Mouse (Mus musculus) limb, embryonic 13.5 days (tissue): ENCODE measurements around the gene Ubap2. TPM values are rescaled to one million over a fixed set of nuclear protein-coding genes. Genes with fewer than 3 reads are reported as not detected.

Source experiments
- ATAC-seq: fragments of 200-750 bp; cut with Nextera tagmentation; 2 replicates; pipeline ENCODE4 v1.8.0; 2017; ENCODE audit warnings: low read depth, moderate number of reproducible peaks, moderate TSS enrichment; ENCODE audit not compliant: low FRiP score
- H3K27ac ChIP-seq: fragments of 300-500 bp; sonication (generic); 2 replicates; pipeline ENCODE4 v1.5.1; 2015; ENCODE audit warnings: inconsistent platforms, mild to moderate bottlenecking, moderate library complexity
- H3K27me3 ChIP-seq: fragments of 300-500 bp; sonication (generic); 2 replicates; pipeline ENCODE4 v1.6.1; 2015; ENCODE audit warnings: mild to moderate bottlenecking, inconsistent platforms
- H3K36me3 ChIP-seq: fragments of 300-500 bp; sonication (generic); 2 replicates; pipeline ENCODE4 v1.6.1; 2015; ENCODE audit warnings: inconsistent platforms, mild to moderate bottlenecking, moderate library complexity
- H3K4me1 ChIP-seq: fragments of 300-500 bp; sonication (generic); 2 replicates; pipeline ENCODE4 v1.6.1; 2015; ENCODE audit warnings: inconsistent platforms
- H3K4me2 ChIP-seq: fragments of 300-500 bp; sonication (generic); replicated peaks from 2 replicates; pipeline ENCODE4 v1.6.1; 2015; ENCODE audit warnings: inconsistent platforms, mild to moderate bottlenecking, moderate library complexity
- H3K4me3 ChIP-seq: fragments of 300-500 bp; sonication (generic); 2 replicates; pipeline ENCODE4 v1.5.1; 2015; ENCODE audit warnings: moderate library complexity, mild to moderate bottlenecking, inconsistent platforms
- H3K9ac ChIP-seq: fragments of 300-500 bp; sonication (generic); 2 replicates; pipeline ENCODE4 v1.6.1; 2015; ENCODE audit warnings: mild to moderate bottlenecking, inconsistent platforms
- H3K9me3 ChIP-seq: fragments of 300-500 bp; sonication (generic); 2 replicates; pipeline ENCODE4 v1.6.1; 2016; ENCODE audit warnings: inconsistent platforms
- WGBS: fragments of 180-500 bp; shearing (Covaris S2); methylation state at CpG from one replicate; pipeline ENCODE4 v1.1.7; 2015; 5-methylcytosine and 5-hydroxymethylcytosine counted together
- polyA plus RNA-seq: library from polyadenylated mRNA; unstranded; fragments of >200 nt; fragmentation: Nextera tagmentation; extraction: Ambion mirVana; gene quantifications from 2 replicates; pipeline ENCODE4 v1.2.1, GENCODE M21; 2015

Ubap2 gene
- 60.8 and 65.2 TPM in 2 replicates for polyA plus RNA-seq

GRCm38 (mm10) chr4:41274980-41275850 lies at the start of gene Ubap2:
TSS of gene Ubap2 (minus strand) at chr4:41275144.
- Histone ChIP-seq H3K4me2 (peak within 1 kb of the TSS; percentile 86), H3K27me3 (no peaks in the 10 kb centered on the region), H3K9ac (peak within 1 kb of the TSS; percentile 90), H3K36me3 (peaks cover 11% of the 10 kb centered on the region), H3K9me3 (no peaks in the 10 kb centered on the region), H3K4me3 (peak within 1 kb of the TSS; percentile 85), H3K4me1 (peaks cover 27% of the 10 kb centered on the region), H3K27ac (peak within 1 kb of the TSS; percentile 94)
- WGBS, result under 1% methylated on average over 60 of the region's 60 CpGs
- ATAC-seq, result peak; percentile 98

GRCm38 (mm10) chr4:41320971-41321370 lies 46.0 kb upstream of the Ubap2 start:
- H3K4me1 ChIP-seq, result no peaks in the 10 kb centered on the region
- H3K27me3 ChIP-seq, result no peaks in the 10 kb centered on the region
- H3K36me3 ChIP-seq, result no peaks in the 10 kb centered on the region
- no peak overlapping the region for H3K9ac ChIP-seq
- 84% methylated on average over 4 of the region's 4 CpGs for WGBS
- no peaks in the 10 kb centered on the region for H3K9me3 ChIP-seq
- no peak overlapping the region for H3K4me2 ChIP-seq
- no peak overlapping the region for H3K27ac ChIP-seq
- no peak overlapping the region for H3K4me3 ChIP-seq
- ATAC-seq, result no peak

DNA sequence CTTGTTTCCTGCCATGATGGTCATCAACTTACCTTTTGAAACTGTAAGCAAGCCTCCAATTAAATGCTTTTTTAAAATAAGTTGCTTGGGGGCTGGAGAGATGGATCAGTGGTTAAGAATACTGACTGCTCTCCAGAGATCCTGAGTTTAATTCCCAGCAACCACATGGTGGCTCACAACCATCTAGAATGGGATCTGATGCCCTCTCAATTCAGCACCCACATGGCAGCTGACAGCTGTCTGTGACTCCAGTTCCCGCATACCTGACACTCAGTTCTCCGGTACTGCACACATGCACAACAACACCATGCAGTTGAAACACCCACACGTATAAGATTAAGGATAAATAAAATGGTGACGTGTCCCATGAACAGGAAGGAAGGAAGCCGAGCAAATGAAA lies 43.3 kb upstream of the Ubap2 start:
- Histone ChIP-seq H3K27me3 (no peaks in the 10 kb centered on the region), H3K9me3 (no peaks in the 10 kb centered on the region), H3K4me1 (peaks cover 11% of the 10 kb centered on the region), H3K36me3 (no peaks in the 10 kb centered on the region), H3K27ac (no peak overlapping the region), H3K4me3 (no peak overlapping the region), H3K9ac (no peak overlapping the region), H3K4me2 (no peak overlapping the region)
- 82% methylated on average over 5 of the region's 5 CpGs for WGBS
- no peak for ATAC-seq

DNA sequence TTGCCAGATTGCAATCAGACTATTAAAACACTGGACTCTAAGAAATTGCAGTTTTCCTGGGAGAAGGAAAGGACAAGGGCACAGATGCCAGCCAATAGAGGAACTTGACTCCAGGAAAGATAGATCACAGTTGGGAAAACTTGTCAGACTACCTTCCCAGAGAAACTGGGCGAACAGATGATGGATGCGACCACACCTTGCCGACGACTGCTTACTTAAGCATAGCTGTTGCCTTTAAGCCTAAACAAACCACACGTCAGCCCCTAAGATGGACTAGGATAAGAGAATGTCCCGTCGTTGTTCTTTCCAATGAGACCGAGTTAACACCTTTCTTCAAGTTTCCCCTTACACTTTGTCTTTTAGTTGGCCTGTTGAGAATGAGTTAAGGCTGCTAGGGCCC lies 40.2 kb upstream of the Ubap2 start:
- no peak for ATAC-seq
- Histone ChIP-seq H3K36me3 (peaks cover 25% of the 10 kb centered on the region), H3K27me3 (no peaks in the 10 kb centered on the region), H3K4me1 (peaks cover 22% of the 10 kb centered on the region), H3K9me3 (no peaks in the 10 kb centered on the region), H3K4me3 (peak overlapping the region; percentile 97), H3K9ac (peak overlapping the region; percentile 64), H3K27ac (peak overlapping the region; percentile 95), H3K4me2 (peak overlapping the region; percentile 91)
- WGBS, result 51% methylated on average over 8 of the region's 8 CpGs

GRCm38 (mm10) chr4:41314141-41315129 lies 39.5 kb upstream of the Ubap2 start, which contains the start of gene Dcaf12:
TSS of gene Dcaf12 (minus strand) at chr4:41314889.
- peak within 1 kb of the TSS; percentile 91 for H3K4me2 ChIP-seq
- peak within 1 kb of the TSS; percentile 92 for H3K9ac ChIP-seq
- H3K4me3 ChIP-seq, result peak within 1 kb of the TSS; percentile 97
- under 1% methylated on average over 70 of the region's 70 CpGs for WGBS
- H3K36me3 ChIP-seq, result peaks cover 32% of the 10 kb centered on the region
- H3K9me3 ChIP-seq, result no peaks in the 10 kb centered on the region
- peak within 1 kb of the TSS; percentile 95 for H3K27ac ChIP-seq
- H3K27me3 ChIP-seq, result no peaks in the 10 kb centered on the region
- peaks cover 22% of the 10 kb centered on the region for H3K4me1 ChIP-seq
- peak; percentile 94 for ATAC-seq

DNA sequence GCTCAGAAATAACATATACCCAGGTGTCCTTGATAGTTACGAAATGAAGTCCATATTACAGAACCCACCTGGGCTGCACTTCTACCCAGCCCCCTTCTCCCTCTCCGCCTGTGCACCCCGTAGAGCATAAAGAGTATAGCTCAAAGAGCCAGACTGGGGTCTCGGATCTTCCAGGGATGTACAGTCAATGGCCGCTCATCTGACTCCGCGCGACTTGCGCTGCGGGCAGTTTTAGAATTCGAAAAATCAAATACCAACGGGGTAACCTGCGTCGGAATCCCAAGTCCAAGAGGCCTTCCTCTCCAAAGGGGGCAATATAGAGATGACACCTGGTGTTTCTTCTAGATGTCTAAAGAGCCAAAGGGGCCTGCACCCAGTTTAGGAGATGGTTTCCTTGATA lies 38.8 kb upstream of the Ubap2 start:
- 17% methylated on average over 14 of the region's 14 CpGs for WGBS
- H3K27me3 ChIP-seq, result no peaks in the 10 kb centered on the region

GRCm38 (mm10) chr4:41310567-41311563 lies 35.9 kb upstream of the Ubap2 start:
- Histone ChIP-seq H3K27ac (no peak overlapping the region), H3K27me3 (no peaks in the 10 kb centered on the region), H3K4me3 (no peak overlapping the region), H3K9ac (no peak overlapping the region), H3K36me3 (peaks cover 65% of the 10 kb centered on the region), H3K4me1 (peaks cover 22% of the 10 kb centered on the region), H3K4me2 (no peak overlapping the region), H3K9me3 (no peaks in the 10 kb centered on the region)
- WGBS, result 92% methylated on average over 9 of the region's 9 CpGs
- no peak for ATAC-seq

More for the DNA sequence above, 38.8 kb upstream of the Ubap2 start:
- no peak for ATAC-seq
- H3K4me3 ChIP-seq, result peak overlapping the region; percentile 97
- H3K9ac ChIP-seq, result peak overlapping the region; percentile 92
- peaks cover 22% of the 10 kb centered on the region for H3K4me1 ChIP-seq
- H3K4me2 ChIP-seq, result peak overlapping the region; percentile 91
- H3K27ac ChIP-seq, result peak overlapping the region; percentile 95
- H3K36me3 ChIP-seq, result peaks cover 39% of the 10 kb centered on the region
- no peaks in the 10 kb centered on the region for H3K9me3 ChIP-seq

GRCm38 (mm10) chr4:41307406-41307805 lies 32.5 kb upstream of the Ubap2 start:
- WGBS, result 78% methylated on average over 6 of the region's 6 CpGs
- Histone ChIP-seq H3K36me3 (peaks cover 90% of the 10 kb centered on the region), H3K9ac (no peak overlapping the region), H3K4me1 (peaks cover 3% of the 10 kb centered on the region; the same call in 1 of the 2 replicates), H3K27ac (no peak overlapping the region), H3K4me2 (no peak overlapping the region), H3K9me3 (no peaks in the 10 kb centered on the region), H3K27me3 (no peaks in the 10 kb centered on the region), H3K4me3 (no peak overlapping the region)
- no peak for ATAC-seq

- peaks cover 90% of the 10 kb centered on the region for H3K36me3 ChIP-seq
- H3K9me3 ChIP-seq, result no peaks in the 10 kb centered on the region
- H3K4me2 ChIP-seq, result no peak overlapping the region
- no peak for ATAC-seq
- no peak overlapping the region for H3K27ac ChIP-seq
- no peak overlapping the region for H3K9ac ChIP-seq
- H3K4me1 ChIP-seq, result no peaks in the 10 kb centered on the region
- H3K4me3 ChIP-seq, result no peak overlapping the region
- 77% methylated on average over 3 of the region's 3 CpGs for WGBS
- H3K27me3 ChIP-seq, result no peaks in the 10 kb centered on the region
Observed at GRCm38 (mm10) chr4:41304302-41304701, 29.4 kb upstream of the Ubap2 start.

- Histone ChIP-seq H3K27ac (no peak overlapping the region), H3K9me3 (no peaks in the 10 kb centered on the region), H3K4me2 (no peak overlapping the region), H3K4me1 (no peaks in the 10 kb centered on the region), H3K27me3 (no peaks in the 10 kb centered on the region), H3K36me3 (peaks cover 90% of the 10 kb centered on the region), H3K4me3 (no peak overlapping the region), H3K9ac (no peak overlapping the region)
- no peak for ATAC-seq
- WGBS, result 94% methylated on average over 7 of the region's 7 CpGs
Observed at GRCm38 (mm10) chr4:41303671-41304070, 28.7 kb upstream of the Ubap2 start.

DNA sequence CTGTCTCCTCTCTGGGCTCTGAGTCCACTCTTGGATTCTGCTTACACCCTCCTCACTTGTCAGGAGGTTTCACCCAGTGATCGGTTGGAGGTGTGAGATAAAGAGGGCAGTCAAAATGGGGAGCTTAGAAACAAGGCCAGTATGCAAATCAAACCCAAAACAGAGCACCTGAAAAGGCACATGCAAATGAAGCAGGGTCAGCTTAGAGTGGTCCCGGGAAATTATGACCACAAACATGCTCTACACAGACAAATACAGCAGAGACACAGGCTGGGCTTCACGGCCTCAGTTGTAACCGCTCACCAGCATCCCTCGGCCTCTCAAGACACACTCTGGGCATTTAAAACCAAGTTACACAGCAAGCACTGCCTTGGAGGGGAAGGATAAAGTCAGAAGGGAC lies 24.0 kb upstream of the Ubap2 start:
- Histone ChIP-seq H3K4me2 (no peak overlapping the region), H3K36me3 (peaks cover 96% of the 10 kb centered on the region), H3K9ac (no peak overlapping the region), H3K27me3 (no peaks in the 10 kb centered on the region), H3K4me3 (no peak overlapping the region), H3K9me3 (no peaks in the 10 kb centered on the region), H3K4me1 (no peaks in the 10 kb centered on the region), H3K27ac (no peak overlapping the region)
- WGBS, result 91% methylated on average over 5 of the region's 5 CpGs
- no peak for ATAC-seq
